Mouse (Mus musculus): ENCODE measurements around the gene Hspa12b.

DNA sequence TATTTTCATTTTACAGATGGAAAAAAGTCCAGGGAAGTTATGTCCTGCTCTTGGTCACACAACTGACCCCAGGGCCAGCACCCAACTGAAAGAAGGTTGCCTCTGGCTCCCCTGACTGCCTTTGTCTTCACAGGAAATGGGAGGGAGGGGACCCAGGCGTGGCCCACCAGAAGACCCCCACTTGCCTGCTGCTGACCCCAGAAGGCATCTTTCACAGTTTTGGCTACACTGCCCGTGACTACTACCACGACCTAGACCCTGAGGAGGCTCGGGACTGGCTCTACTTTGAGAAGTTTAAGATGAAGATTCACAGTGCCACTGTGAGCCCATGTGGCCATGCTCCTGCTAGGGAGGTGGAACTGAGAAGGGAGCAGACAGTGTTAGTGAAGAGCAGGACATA, 11.2 kb downstream of the Hspa12b start:
- no peak for TF ChIP-seq TAL1 (conservative IDR thresholded peaks at IDR 0.05; ENCODE audit: low read depth, low read length)
- TF ChIP-seq CTCF (IDR thresholded peaks at IDR 0.05; ENCODE audit: low read depth, low read length): no peak
- TF ChIP-seq GATA1 (IDR thresholded peaks at IDR 0.05; ENCODE audit: borderline replicate concordance, low read length): no peak
- TF ChIP-seq GATA2 (IDR thresholded peaks at IDR 0.05; ENCODE audit: borderline replicate concordance, low read depth, low read length): no peak

Data from G1E (cell line).